Mouse (Mus musculus) gastrocnemius, postnatal 10 days (tissue): ENCODE measurements around the gene Dag1. TPM values are rescaled to one million over a fixed set of nuclear protein-coding genes. Genes with fewer than 3 reads are reported as not detected.

Experiments used
- DNase-seq: peaks from one replicate; pipeline ENCODE4 v3.0.0; 2021; ENCODE audit warnings: mixed read lengths
- total RNA-seq, 2 experiments: library from RNA; stranded (reverse); gene quantifications; 2 replicates each; pipeline ENCODE4 v1.2.3; 2021

The Dag1 gene
- total RNA-seq, 2 experiments from 2014 or later, result 286 to 307 TPM

DNA sequence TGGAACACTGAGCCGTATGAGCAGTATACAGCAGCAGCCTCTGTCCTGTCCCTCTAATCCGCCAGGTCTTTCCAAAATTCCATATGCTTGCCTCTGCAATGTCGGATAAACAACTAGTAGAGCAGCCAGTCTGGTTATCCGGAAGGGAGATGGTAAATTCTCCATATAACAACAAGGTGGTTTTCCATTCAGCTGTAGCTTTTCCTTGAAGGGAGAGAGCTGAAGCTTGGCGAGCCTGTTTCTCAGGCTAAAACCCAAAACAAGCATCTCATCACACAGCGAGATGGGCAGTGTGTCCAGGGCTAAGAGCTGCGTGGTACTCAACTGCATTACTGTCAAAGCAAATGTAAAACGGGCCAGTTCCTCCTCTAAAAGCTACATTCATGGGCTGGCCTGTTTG lies 75.2 kb downstream of the Dag1 start:
- DNase-seq, result no peak

DNA sequence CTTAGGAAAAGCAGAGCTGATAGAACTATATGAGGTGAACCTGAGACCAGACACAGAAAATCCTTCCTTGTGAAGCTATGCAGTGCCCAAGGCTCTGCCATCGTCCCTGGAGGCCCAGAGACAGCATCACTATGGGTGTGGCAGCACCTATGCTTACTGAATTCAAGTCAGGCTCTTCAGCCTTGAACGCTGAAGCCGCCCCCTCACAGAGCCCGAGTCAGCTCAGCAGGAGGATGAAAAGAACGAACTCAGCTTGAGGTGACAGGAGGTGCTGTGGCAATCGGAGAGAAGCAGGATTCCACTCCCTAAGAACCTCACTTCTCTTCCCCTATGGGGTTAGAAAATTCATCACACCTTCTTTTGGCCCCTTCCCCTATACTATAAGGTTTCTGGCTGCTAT lies 76.1 kb downstream of the Dag1 start:
- DNase-seq, result no peak

DNA sequence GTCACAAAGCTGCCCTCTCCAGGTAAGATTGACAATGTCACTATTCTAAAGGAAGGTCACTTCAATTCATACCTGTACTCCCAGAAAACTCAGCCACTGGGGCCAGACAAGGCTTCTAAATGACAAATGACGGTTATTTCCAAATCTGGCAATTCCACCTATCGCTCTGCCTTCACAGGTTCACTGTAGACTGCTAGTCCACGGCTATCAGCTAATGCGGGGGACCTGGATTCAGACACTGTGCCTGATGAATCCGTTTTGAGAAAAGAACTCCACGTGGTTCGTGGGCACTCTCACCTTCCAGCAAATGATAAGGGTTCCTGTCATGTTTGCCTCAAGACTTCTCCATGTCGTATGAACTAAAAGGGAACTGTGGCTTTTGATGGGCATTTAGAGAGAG lies 78.0 kb downstream of the Dag1 start:
- DNase-seq, result no peak

DNA sequence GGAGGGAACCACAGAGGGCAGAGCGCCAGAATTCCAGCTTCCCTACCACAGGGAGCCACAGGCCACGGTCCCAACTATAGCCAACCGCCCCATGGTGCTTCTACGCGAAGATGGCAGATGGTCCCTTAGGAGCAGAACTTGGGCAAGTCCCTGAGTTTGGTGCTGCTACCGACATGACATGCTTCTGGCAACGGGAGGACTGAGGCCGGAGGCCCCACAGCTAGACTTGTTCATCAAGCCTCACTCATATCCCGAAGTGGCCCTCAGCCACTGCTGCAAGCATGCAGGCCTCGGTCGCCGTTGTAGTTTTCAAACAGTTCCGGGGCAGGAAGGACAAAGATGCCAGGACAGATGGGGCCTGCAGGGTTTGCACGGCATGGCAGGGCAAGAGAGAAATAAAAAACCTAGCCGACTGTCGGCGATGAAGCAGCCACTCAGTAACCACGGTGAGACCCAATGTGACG lies 80.2 kb downstream of the Dag1 start:
- no peak for DNase-seq

DNA sequence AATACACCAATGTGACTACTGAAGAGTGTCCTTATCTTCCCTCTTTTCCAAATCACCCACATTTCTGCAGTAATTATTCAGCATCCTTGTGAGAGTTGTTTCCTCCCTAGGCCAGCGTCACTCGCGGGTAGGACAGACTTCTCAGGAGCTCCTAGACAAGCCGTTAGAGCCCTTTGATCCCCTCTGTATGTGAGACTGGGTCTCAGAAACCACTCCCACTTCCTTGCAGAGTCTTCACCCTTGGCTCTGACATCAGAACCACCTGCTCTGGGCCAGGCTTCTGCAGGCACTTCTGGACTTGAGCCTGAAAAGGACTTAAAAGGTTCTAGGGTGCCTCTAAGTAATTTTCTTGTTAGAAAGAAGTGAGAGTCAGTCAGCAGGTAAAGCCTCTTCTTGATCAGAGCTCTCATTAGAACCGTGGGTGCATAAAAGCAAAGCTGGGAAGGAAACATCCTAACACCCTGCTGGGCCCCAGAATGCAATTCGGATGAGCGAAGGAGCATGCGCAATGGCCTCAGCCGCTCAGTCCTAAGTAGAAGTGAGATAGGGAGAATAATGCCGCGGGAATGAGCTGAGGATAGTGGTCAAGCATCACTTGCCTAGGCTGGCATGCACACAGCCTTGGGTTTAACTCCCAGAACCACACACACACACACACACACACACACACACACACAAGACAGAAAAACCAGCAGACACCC lies 80.8 kb downstream of the Dag1 start:
- no peak for DNase-seq

DNA sequence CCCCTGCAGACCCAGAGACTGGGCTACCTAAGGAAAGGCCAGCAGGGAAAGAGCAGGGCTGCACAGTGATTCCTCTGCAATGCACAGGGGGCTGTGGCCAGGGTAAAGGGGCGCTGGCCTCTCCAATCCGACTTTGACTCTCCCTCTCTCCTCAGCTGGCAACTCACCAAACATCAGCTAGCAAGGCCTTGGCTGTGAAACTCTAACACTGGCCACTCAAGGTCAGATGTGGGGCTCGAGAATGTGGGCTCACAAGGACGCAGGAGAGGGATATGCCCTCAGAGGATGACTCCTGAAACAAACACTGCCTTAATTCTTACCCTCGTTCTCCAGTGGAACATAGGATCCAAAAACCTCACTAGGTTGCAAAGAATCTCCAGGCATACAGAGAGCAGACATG lies 85.4 kb downstream of the Dag1 start:
- no peak for DNase-seq

DNA sequence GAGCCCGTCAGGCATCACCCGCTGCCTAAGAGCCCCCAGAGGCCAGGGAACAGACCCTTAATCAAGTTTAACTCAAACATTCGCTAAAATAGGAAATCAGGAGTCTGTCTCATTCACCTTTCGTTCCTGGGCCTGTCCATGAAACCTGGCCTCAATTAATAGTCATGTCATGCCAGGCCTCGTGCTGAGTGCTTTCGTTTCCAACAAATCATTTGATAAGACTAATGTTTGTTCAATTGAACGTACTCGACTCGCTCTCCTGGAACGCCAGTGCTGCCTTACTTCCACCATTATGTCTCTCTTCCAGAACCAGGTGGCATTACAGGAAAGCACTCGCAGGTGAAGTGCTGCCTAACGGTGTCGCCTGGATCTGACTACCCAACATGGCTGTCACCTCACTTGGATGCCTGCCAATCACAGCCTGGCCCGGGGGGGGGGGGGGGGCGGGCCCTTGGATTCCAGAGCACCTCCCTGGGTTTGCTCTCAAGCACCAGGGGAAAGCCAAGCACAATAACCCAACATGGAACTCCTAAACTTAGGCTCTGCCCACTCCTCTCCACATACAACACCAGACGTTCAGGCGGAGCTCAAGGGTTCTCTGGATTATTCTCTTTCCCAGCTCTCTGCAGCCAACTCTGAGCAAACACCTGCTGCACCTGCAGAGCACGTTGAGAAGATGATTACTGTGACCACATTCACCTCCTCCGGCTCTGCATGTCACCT lies 88.5 kb downstream of the Dag1 start:
- DNase-seq, result no peak

DNA sequence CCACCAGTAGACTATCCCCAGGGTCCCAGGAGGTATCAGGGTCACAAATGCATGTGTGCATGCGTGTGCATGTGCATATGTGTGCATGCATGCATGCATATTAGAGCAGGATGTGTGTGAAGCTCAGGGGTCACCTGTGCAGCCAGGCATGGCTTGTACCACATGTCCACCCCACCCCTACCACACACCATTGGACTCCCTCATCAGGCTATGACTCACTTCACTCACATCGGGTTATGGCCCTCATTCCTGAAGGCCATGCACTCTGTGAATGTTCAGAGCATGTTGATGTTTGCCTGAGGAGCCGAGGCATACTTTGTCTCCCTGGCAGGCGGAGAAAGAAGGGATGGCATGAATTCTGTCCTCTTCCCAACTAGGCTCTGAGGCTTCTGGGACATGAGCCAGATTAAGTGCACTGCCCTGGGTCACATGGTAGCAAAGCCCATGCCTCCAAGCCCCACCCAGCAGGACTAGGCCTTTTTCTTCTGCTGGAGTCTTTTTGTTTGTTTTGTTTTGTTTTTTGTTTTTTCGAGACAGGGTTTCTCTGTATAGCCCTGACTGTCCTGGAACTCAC lies 90.9 kb downstream of the Dag1 start:
- no peak for DNase-seq

DNA sequence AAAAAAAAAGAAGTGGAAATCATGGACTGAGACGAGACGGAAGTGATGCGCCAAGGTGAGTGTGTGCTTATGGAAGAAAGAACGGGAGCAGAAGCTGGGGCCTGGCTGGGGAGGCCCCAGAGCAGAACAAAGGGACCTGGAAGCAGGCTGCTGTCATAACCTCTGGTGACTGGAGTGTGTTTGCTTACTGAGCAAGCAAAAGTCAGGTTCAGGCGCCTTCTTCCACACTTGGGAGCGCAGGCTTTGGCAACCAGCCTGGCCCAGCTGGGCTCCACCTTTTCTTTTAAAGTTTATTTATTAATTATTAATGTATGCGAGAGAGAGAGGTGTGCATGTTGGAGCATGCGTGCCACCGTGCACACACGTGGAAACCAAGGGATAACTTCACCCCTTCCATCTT lies 94.0 kb downstream of the Dag1 start:
- no peak for DNase-seq

DNA sequence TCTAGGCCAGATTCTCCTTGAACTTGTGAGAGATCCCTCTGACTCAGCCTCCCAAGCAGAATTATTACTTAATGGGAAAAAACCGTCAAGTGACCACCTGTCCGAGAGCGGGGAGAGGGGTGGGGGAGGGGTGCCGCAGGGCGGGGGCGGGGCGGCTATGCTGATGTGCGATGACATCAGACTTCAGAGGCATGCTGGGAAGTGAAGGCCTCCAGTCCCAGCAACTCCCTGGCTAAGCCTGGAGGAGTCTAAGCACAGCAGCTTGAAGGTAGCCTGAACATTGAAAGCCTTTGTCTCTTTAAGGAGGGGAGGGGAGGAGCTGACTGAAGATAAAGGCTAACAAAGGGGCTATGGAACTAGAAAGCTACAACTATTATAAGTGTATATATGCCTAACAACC lies 98.6 kb downstream of the Dag1 start:
- DNase-seq, result no peak

DNA sequence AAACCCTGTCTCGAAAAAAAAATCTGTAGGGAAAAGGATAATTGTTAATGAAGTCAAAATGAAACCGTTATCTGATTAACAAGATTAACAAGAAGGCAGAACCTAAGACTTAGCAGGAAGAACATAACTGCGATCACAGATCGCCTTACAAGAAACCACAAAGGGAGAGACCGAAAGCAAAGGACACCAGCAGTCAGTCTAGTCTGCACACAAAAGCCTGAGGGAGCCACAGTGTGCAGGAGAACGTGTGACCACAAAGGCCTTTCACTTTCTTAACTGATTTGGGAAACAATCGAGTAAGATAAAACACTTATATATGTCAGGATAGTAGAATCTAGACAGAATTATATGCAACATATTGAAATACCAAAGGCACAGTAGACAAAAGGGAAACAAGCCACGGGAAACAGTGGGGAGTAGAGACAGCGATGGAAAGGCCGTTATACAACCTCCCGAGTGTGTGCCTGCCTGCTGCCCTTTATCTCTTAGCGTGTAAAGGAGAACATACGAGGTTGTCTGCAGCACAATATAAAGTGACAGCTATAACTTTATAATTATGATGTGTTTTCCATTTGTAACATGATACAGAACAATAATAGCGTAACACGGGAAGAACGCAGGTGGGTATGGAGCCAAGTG lies 100.0 kb downstream of the Dag1 start:
- DNase-seq, result no peak

DNA sequence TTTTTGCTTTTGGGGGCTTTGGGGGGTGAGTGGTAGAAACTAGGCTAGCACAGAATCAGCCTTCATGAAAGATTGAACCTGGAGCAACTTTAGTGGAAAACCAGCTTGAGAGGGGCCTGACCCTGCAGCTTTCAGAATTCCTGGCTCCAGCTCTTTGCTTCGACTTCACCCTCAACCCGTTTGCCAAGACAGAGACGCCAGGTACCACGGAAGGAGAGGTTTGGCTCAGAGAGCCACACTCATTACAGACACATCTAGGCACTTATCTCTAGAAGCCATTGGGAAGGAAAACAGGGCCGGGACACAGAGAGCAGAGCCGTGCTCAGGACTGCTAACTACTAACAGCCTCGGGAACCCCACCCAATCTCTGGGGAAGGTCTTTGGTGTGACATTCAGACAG lies 105.9 kb downstream of the Dag1 start:
- no peak for DNase-seq

DNA sequence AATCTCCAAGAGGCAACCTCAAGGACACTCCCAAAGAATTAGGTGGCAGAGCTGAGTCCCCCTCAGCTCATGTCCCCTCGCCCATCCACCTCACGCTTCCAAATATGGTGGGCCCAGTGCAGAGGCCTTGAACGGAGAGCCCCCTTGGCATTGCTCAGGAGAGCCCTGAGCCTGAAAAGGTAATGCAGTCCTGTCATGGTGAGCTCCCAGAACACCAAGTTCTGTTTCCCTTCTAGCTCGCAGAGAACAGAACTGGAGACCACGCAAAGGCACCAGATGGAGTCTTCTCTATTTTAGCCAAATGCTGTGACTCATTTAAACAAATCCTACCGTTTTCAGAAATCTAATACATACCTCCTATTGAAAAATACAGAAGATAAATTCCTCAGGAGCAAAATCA lies 106.3 kb downstream of the Dag1 start:
- DNase-seq, result no peak

DNA sequence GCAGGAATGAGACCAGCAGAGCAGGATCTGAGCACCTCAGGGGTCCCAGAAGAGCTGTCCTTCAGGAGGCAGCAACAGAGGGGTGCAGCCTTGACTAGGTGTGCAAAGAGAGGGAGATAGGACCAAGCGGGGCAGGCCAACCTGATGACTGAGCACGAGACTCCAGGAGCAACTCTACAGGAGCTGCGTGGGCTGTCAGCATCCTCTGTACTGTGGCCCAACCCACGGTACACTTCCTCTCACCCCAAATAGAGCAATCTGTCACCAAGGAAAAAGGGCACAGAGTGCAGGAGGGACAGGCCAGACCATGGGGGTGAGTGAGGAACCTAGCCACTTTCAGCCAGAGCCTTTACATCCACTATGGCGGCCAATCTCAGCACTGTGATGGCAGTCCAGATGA lies 107.0 kb downstream of the Dag1 start:
- DNase-seq, result no peak

DNA sequence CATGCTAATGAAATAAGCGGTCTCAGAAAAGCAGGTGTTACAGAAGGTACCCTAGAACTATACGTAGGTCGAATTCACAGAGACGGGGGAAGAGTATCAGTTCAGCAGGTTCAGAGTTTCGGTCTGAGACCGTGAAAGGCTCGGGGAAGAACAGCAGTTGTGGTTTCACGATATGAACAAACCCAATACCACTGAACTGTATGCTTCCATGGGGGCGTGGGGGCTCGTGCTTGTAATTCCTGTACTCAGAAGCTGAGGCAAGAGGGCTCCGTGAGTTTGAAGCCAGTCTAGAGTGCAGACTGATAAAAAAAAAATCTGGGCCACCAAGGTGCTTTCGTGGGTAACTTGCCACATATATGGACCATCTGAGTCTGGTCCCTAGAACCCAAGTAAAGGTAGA lies 108.9 kb downstream of the Dag1 start:
- no peak for DNase-seq

Other genes with a start within 250 kb of the Dag1 start
- 10 to 100 TPM in 1 of 2 experiments, 1 to 10 TPM in 1; 8.6 to 10.6 TPM for gene Gmppb, start 214.7 kb downstream of the Dag1 start, total RNA-seq
- 1 to 10 TPM; 2.6 to 3.6 TPM for gene Amigo3, start 210.8 kb downstream of the Dag1 start, total RNA-seq
- under 1 TPM in 1 of 2 experiments, not detected in 1; 0.11 TPM for gene Mst1, start 183.5 kb downstream of the Dag1 start, total RNA-seq
- 100 to 1,000 TPM; 153 to 172 TPM for gene Rnf123, start 180.6 kb downstream of the Dag1 start, total RNA-seq
- 10 to 100 TPM; 33.9 to 36.6 TPM for gene Apeh, start 169.4 kb downstream of the Dag1 start, total RNA-seq
- under 1 TPM; 0.47 to 0.54 TPM for gene Bsn, start 73.6 kb downstream of the Dag1 start, total RNA-seq
- 10 to 100 TPM in 1 of 2 experiments, 1 to 10 TPM in 1; 9.2 to 12.8 TPM for gene Nicn1, start 26.5 kb upstream of the Dag1 start, total RNA-seq
- gene Amt, start 32.9 kb upstream of the Dag1 start, total RNA-seq, result 1 to 10 TPM in 1 of 2 experiments, under 1 TPM in 1; 0.82 to 2.4 TPM
- gene Rhoa, start 42.2 kb upstream of the Dag1 start, total RNA-seq, result 100 to 1,000 TPM; 211 to 226 TPM
- gene Tcta, start 42.2 kb upstream of the Dag1 start, total RNA-seq, result 10 to 100 TPM; 21.7 to 25.0 TPM
- 100 to 1,000 TPM in 1 of 2 experiments, 10 to 100 TPM in 1; 97.1 to 117 TPM for gene Gpx1, start 74.9 kb upstream of the Dag1 start, total RNA-seq
- 10 to 100 TPM; 63.4 to 71.6 TPM for gene Usp4, start 83.9 kb upstream of the Dag1 start, total RNA-seq
- under 1 TPM; 0.59 to 0.72 TPM for gene 1700102P08Rik, start 128.8 kb upstream of the Dag1 start, total RNA-seq
- under 1 TPM; 0.14 TPM for gene Ccdc36, start 164.5 kb upstream of the Dag1 start, total RNA-seq
- gene BC048562, start 172.5 kb upstream of the Dag1 start, total RNA-seq, result not detected
- gene Ccdc71, start 196.6 kb upstream of the Dag1 start, total RNA-seq, result 10 to 100 TPM; 20.9 to 21.2 TPM
- 1 to 10 TPM; 8.0 to 8.8 TPM for gene Klhdc8b, start 197.6 kb upstream of the Dag1 start, total RNA-seq
- gene Lamb2, start 215.8 kb upstream of the Dag1 start, total RNA-seq, result 100 to 1,000 TPM; 156 to 169 TPM
- gene Usp19, start 226.6 kb upstream of the Dag1 start, total RNA-seq, result 100 to 1,000 TPM in 1 of 2 experiments, 10 to 100 TPM in 1; 91.5 to 109 TPM
- gene Qars, start 243.7 kb upstream of the Dag1 start, total RNA-seq, result 10 to 100 TPM; 77.2 to 78.3 TPM